Mouse (Mus musculus) neutrophil, adult 5-6 weeks (primary cell): Measurements from ENCODE around the gene Kcnip4. TPM values are rescaled to one million over a fixed set of nuclear protein-coding genes. Genes with fewer than 3 reads are reported as not detected.

Experiments used
- ATAC-seq: fragments of 151-379, 151-347 bp; 2 replicates; pipeline ENCODE4 v1.8.0; 2017; ENCODE audit warnings: mild to moderate bottlenecking, moderate TSS enrichment; ENCODE audit not compliant: insufficient number of reproducible peaks, poor library complexity, low FRiP score, severe bottlenecking; ENCODE audit errors: extremely low read depth
- total RNA-seq: library from RNA; stranded (forward); fragments of 200-1000 nt; gene quantifications from 2 replicates; pipeline ENCODE4 v1.2.3, GENCODE M21; 2017

Gene Kcnip4
- total RNA-seq, 1 experiment from 2014 or later, result not detected

DNA sequence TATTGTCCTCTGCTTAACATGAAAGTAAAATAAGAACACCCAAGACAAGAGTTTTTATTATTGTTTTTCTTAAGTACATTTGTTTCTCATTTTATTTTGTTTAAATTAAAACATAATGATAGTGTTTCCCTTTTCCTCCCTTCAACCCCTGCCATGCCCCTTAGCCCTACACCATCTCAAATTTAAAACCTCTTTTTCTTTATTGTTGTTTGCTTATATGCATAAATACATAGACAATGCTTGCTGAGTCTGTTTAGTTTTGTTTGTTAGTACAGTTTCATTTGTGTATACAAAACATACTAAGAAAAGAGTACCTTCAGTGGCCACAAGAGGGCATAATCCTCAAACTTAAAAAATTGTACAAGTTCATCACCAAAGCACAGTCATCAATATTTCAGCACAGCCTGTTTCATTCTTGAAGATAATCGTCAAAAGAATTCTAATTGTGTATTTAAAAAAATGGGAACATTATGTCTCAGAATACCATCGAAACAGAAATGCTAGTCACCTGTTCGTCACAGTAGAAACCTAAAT, 154.1 kb downstream of the Kcnip4 start:
- ATAC-seq, result no peak

DNA sequence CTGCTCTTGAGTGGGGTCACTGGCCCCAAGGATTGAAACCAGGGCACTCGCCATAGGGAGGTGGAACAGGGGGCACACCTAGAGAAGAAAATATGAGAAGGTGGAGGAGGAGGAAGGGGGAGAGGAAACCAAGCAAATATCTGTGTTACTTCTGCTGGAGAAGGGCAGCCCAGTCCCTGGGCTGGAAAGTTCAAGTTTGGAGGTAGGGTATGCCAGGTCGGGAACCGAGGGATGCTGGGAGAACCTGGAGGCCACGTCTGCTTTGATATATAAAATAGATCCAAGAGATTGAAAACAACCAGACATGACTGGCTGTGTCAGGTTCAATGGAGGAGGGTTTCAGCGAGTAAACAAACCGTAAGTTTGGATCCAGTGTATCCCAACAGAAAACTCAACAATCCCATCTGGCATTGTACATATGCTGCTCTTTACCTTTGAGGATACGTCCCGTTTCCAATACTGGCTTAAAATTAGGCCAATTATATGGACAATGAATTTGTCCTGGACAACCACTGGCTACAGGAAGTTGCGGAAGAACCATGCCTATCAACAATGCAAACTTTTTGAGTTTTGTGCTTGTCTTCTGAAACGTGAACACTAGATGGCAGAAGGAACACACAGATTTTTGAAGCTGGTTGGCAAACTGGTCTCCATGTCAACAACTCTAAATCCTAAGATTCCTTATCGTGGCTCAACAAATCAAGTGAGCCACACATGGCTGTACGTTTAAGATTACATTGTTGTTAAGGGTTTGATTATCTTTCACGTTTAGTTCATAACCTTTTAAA, 155.9 kb downstream of the Kcnip4 start:
- ATAC-seq, result no peak

DNA sequence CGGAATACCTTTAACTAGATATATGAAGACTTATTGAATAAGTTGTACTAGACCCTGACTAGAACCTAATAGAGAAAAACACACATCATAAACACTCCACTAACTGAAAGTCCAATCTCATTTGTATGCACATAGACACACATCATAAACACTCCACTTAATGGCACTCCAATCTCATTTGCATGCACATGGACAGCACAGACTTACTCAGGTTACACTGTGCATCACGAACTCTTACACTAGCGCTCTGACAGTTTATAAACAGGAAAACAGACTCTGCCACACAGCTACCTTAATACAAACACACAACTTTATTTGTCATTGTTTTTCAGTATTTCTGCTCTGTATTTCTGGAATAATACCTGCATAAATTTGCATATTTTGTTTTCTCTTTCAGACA, 168.3 kb downstream of the Kcnip4 start:
- no peak for ATAC-seq

DNA sequence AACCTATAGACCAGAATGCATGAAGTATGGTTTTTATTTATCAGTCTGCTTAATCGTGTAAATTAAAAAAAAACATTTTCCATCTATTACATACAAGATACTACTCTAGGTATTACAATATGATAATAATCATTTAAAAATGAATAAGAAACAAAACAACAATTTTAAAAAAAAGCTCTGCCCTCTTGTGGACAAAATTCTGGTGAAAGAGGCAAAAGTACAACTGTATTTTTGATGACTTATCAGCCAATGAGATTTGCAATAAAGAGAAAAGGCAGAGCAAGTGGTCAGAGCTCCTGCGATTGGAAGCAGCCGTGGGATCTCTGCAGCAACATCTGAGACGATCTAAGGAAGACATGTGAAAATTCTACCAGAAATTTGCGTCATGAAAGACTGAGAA, 172.6 kb downstream of the Kcnip4 start:
- no peak for ATAC-seq

DNA sequence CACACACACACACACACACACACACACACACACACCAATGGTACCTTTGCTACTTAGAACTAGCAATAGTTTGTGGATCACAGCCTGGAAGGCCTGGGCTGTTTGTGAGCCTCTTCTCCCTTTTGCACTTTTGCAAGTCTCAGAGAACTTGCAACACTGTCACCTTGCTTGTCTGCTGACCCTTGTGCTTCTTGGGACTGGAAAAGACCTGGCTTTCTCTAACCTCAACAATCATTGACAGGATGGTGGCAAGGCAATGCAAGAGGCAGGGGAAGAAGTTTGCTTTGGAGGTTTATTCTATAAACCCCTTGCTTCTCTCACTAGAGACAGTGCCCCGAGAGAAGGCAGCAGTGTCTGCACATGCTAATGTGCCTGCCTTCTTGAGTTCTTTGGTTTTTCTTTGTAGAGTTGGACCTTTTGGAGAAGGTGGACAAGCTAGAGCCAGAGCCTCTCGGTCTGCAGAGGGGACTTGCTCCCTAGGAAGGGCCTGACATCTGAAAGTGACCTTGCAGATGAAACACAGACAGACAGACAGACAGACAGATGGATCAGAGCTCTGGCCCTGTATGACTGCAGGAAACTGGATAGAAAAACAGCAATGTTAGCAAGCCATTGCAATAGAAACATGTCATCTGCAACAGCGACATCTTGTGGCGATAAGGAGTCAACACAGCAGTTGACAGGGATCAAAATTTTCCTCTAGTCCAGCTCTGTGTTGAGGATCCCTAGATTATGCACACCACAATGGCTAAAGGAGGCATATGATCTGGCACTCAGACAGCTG, 174.4 kb downstream of the Kcnip4 start:
- ATAC-seq, result no peak

DNA sequence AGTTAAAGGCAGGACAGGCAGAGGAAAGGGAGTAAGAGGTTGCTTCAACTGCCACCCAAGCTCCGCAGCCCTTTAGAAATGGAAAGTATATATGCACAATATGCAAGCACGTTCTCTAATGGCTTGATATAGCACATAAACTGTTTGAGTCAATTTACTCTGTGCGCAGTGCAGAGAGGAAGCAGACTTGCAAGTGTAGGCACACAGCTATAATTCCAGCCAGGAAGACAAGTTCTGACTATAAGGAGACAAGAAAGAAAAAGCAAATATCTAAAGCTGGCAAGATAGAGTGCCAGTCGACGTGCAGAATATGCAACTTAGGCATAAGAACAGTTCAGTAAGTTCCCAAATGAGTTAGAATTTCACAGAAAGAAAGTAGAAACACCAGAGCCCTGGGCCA, 175.2 kb downstream of the Kcnip4 start:
- no peak for ATAC-seq

DNA sequence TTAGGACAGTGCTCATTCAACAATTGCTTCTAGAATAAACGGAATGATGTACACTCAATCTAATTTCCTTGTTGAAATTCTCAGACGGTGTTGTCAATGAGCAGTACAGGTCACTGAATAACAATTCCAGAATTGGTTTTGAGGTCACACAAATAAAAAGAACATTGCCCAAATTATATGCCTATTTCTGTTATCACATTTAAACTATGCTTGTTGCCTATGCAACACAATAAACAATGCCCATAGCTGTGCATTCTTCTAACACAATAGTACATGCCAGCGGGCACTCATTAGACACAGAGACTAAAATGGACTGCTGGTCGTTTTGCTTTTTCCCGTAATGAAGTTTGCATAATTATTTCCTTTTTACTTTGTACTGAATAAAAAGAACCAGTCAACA, 176.2 kb downstream of the Kcnip4 start:
- ATAC-seq, result no peak

DNA sequence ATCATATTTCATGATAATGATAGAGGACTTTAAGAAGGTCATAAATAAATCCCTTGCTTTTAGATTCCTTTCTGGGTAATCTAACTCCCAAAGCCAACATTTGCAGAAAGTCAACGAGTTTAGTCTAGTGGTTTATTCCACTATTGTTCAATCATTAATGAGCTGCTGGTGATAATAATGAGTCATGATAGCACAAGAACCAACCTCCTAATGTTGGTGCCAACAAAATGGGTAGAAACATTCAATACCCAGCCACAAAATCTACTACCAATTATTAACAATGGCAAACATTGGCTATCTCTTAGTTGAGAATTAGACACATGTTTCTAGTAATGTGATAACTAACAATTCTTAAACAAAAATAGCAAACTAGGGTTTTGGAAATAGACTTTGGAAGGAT, 180.1 kb downstream of the Kcnip4 start:
- no peak for ATAC-seq

DNA sequence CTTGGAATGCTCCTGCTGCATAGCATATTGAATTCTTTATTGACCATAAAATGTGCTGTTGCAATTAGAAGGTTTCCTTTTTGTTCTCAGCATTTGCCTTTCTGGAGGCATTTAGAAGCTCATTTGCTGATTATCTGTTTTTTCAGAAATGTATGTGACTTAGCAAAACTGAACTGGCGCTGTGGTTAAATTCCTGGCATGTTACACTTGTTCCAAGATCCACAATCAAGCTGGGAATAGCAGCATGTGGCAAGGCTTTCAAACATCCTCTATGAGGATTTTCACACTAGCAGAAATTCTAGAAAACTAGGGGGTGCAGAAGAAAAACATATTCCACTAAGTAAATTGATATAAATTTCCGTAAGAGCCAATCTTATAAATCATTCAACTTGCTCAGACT, 187.5 kb downstream of the Kcnip4 start:
- no peak for ATAC-seq

DNA sequence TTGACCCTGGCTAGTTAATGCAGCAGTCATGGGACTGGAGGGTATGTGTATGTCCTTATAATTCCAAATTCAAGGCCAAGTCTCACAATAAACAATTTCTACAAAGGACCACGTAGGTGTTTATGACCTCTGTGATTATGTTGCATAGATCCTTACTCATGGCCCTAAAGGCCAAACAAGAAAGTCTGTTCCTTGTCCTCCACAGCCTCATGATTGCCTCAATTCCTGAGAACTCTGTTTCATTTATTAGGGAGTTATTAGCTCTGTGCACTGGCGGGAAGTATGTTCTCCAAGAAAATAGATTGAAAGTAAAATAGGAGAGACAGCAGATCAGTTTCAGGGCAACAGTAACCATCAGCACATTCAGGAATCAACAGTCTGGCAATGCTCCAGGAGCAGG, 191.6 kb downstream of the Kcnip4 start:
- no peak for ATAC-seq

DNA sequence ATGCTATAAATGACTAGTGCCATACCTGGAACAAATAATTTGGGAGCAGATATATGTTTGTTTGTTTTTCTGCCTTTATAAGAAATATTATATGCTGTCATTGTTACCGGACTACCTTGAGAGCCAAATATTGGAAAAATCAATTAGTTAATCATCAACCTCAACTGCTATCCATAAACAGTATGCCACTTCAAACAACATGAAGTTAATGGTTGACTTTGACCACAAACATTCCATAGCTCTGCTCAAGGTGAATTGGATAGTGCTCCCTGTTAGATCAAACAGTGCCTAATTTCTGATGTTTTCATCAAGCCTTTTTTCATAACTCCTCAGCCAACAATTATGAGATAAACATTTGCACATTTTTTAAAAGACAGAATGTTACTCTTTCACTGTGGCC, 195.7 kb downstream of the Kcnip4 start:
- no peak for ATAC-seq

DNA sequence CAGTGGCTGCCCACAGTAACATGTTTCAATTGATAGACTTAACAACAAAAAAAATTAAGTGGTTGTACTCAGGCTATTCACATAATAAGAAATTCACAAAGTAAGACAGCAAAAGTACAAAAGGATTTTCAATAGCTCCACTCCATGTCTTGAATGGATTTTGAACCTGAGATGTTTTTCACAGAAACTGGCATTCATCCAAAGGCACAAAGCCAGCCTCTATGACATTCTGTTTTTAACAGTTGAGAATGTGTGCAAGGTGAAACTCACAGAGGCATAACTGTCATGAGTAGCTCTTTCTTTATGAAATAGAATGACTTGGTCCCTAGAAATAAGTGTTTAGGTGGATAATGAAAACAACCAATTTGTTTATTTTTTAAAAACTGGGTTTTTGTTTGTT, 206.0 kb downstream of the Kcnip4 start:
- no peak for ATAC-seq

DNA sequence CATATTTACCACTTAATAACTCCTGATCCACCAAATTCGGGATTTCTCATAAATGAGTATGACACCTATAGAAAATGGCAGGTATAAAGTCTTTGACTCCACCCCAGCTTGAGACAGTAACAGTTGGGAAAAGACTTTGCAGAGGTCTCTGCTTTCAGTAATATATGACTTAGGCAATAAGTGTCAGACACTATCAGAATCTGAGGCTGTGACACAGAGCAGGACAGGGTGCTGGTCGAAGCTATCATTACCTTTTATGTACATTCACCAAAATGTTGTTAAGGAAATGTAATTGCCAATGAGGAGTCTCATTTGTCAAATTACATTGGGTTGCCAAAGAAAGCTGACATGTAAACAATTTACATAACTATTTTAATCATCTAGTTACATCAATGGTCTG, 206.8 kb downstream of the Kcnip4 start:
- no peak for ATAC-seq

DNA sequence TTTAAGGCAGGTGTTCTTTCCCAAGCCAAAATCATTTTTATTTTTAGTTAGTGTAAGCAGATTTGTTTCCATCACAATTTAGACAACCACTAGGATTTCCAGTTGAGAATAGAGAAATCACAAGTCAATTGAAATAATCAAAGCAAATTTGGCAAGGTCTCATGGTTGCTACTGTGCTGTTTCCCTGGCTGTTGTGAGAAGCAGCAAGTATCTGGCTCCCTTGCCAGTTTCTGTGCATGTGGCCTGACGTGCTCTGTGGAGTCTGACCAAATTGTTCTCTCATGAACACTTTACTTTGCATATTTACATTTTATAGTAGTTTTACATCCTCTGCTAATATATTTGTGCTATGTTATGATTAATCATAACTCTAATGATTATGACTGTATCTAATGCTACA, 217.9 kb downstream of the Kcnip4 start:
- no peak for ATAC-seq

DNA sequence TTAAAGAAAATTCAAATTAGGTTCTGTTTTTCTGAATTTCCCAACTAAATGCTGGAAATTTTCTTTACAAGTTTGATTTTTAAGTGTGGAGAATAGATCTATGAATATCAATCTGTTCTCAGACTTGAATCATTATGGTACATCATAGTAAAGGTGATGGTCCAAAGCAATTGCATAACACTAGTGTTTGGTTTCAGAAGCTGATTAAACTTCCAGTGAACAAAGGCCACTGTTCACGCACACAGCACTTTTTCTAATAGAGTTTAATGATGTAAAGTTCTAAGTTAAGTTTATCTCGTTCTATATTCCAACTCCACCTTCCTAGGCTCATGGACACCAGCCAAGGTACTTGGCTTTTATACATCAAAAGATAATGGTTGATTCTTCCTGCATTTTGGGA, 219.4 kb downstream of the Kcnip4 start:
- no peak for ATAC-seq

DNA sequence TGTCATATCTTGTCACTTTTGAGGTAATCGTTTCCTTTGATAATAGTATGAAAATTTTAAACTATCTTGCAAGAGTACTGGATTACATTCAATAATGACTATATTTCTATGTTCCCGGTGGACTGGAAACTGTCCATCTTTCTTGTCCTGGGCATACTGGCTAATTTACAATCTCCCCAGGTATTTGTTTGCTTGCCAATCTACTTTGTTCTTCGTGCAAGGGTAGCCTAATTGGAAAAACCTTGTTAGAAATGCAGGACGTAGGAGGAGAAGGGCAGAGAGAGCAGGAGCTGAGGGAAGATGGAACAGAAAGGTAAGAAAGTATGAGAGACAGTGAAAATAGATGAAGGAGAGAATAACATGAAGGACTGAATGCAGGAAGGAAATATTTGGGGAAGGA, 226.1 kb downstream of the Kcnip4 start:
- no peak for ATAC-seq

DNA sequence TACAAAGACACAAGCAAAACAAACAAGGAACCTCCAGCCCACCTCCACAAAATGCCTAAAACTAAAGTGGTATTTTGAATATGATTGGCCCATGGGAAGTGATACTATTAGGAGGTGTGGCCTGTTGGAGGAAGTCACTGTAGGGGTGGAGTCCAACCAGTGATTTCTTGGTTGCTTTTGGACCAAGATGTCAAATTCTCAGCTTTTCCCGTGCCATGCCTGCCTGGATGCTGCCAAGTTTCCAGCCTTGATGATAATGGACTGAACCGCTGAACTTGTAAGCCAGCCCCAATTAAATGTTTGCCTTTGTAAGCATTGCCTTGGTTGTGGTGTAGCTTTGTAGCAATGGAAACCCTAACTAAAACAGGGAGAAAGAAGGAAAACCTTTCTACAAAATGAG, 232.3 kb downstream of the Kcnip4 start:
- no peak for ATAC-seq

DNA sequence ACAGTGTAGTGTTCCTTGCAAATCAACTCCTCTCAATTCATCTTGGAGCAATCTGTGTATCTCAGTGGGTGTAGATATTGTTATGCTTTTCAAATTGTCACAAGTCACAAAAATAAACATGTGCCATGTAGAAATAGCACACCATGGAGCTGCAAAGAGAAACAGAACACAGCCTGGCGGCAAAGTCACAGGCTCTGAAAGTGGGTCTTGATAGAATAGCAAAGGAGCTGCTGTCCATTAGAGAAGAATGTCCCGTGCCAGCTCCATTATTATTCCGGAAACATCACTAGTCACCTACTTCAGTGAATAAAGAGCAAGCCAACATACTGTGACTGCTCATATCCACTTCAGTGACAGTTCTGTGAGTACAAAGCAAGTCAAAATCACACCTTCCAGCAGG, 232.9 kb downstream of the Kcnip4 start:
- no peak for ATAC-seq

DNA sequence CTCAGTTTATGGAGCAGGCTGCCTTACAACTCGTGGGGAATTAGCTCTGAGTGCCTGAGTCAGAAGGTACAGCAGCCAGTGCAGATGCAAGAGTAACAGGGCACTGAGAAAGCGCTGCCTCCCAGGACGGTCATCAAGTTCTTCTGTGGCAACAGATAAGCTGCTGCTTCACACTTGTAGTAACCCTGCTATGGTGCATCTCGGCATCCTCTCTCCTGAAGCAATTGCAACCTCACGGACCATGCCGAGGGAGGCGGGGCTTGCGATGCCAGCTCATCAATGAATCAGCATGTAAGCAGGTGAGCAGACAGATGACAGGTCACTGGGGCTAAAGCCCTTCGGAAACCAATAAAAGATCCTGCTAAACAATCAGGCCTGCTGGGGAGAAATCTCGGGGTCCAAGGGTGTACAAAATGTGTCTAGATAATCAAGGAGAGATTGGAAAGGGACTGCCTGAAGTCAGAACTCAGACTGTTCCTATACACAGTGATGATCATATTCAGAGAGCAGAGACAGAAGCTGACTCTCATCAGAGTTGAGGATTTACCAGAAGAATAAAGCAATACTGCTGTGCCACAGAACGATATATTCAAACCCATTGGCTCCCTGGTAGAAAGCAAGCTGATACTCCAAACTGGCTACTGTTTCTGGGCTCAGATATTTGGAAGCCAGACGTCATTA, 239.1 kb downstream of the Kcnip4 start:
- ATAC-seq, result no peak

DNA sequence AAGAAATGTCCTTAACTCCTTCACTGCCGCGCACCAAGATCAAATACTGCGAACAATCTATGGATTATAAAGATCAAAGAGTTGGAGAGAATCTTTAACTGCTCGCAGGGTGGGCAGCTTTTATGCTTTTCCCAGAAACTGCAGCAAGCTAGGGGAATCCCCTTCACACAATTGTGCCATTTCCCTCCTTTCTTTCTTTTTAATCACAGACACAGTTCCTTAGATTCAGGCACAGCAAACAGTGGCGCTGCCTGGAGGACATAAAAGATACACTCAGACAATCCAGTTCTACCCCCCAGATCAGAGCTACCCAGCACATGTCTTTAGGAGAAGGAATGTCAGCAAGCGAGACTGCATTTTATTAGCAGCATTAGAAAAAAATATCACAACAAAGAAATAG, 239.9 kb downstream of the Kcnip4 start:
- ATAC-seq, result no peak
